Mouse (Mus musculus) stomach, embryonic 16.5 days (tissue): ENCODE data around the gene Sorcs3. TPM values are rescaled to one million over a fixed set of nuclear protein-coding genes. Genes with fewer than 3 reads are reported as not detected.

Experiments used
- ATAC-seq: fragments of 200-750 bp; cut with Nextera tagmentation; 2 replicates; pipeline ENCODE4 v1.8.0; 2017; ENCODE audit warnings: moderate number of reproducible peaks, moderate TSS enrichment; ENCODE audit not compliant: insufficient read depth, low FRiP score
- H3K27ac ChIP-seq: fragments of 300-500 bp; sonication (generic); 2 replicates; pipeline ENCODE4 v1.5.1; 2014; ENCODE audit warnings: low read length
- H3K27me3 ChIP-seq: fragments of 300-500 bp; sonication (generic); 2 replicates; pipeline ENCODE4 v1.6.1; 2014; ENCODE audit warnings: low read length, control low read depth, mixed read lengths; ENCODE audit not compliant: control insufficient read depth, insufficient read depth
- H3K36me3 ChIP-seq: fragments of 300-500 bp; sonication (generic); 2 replicates; pipeline ENCODE4 v1.6.1; 2014; ENCODE audit warnings: low read length; ENCODE audit not compliant: control insufficient read depth, insufficient read depth
- H3K4me1 ChIP-seq: fragments of 300-500 bp; sonication (generic); 2 replicates; pipeline ENCODE4 v1.6.1; 2014; ENCODE audit warnings: low read length, control low read depth, mixed read lengths; ENCODE audit not compliant: control insufficient read depth, insufficient read depth
- H3K4me2 ChIP-seq: fragments of 300-500 bp; sonication (generic); 2 replicates; pipeline ENCODE4 v1.6.1; 2014; ENCODE audit warnings: low read depth, low read length, mixed read lengths
- H3K4me3 ChIP-seq: fragments of 300-500 bp; sonication (generic); replicated peaks from 2 replicates; pipeline ENCODE4 v1.5.1; 2014; ENCODE audit warnings: mild to moderate bottlenecking, low read length
- H3K9ac ChIP-seq: fragments of 300-500 bp; sonication (generic); 2 replicates; pipeline ENCODE4 v1.6.1; 2014; ENCODE audit warnings: low read length
- H3K9me3 ChIP-seq: fragments of 300-500 bp; sonication (generic); replicated peaks from 2 replicates; pipeline ENCODE4 v1.6.1; 2016; ENCODE audit warnings: low read length, control low read depth; ENCODE audit not compliant: control insufficient read depth
- WGBS: fragments of 180-500 bp; shearing (Covaris S2); extraction: QIAGEN DNeasy Blood & Tissue Kit; methylation state at CpG from one replicate; pipeline ENCODE4 v1.1.7; 2014; 5-methylcytosine and 5-hydroxymethylcytosine counted together
- polyA plus RNA-seq: library from polyadenylated mRNA; unstranded; fragments of >200 nt; fragmentation: Nextera tagmentation; extraction: Ambion mirVana; gene quantifications from 2 replicates; pipeline ENCODE4 v1.2.1, GENCODE M21; 2015

Gene Sorcs3
- polyA plus RNA-seq, 1 experiment from 2014 or later = 0.81 TPM

GRCm38 (mm10) chr19:48461141-48461540, 255.3 kb downstream of the Sorcs3 start:
- no peaks in the 10 kb centered on the region for H3K36me3 ChIP-seq
- H3K9ac ChIP-seq = no peak overlapping the region
- no peaks in the 10 kb centered on the region for H3K4me1 ChIP-seq
- no peak for ATAC-seq
- H3K27me3 ChIP-seq = no peaks in the 10 kb centered on the region
- no peak overlapping the region for H3K4me3 ChIP-seq
- H3K9me3 ChIP-seq = no peaks in the 10 kb centered on the region
- 89% methylated on average over 5 of the region's 5 CpGs for WGBS
- H3K27ac ChIP-seq = no peak overlapping the region
- no peak overlapping the region for H3K4me2 ChIP-seq

DNA sequence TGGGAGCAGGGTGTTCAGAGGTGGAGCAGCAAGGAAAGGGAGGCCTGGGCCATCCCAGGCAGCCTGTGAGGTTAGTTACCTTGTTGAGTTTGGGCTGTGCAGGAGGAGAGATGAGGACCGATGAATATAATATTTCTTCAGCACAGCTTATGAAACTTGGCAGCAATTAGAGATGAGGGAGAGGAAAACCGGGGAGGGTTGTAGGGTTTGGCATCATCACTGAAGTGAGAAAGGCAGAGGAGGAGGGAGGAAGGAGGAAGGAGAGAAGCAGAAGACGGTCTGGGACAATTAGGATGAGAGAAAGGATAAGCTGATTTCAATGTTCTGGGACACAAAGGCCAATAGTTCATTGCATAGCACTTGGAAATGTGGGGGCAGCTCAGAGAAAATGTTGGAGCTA, 256.6 kb downstream of the Sorcs3 start:
- no peak overlapping the region for H3K4me2 ChIP-seq
- H3K27me3 ChIP-seq = no peaks in the 10 kb centered on the region
- H3K36me3 ChIP-seq = no peaks in the 10 kb centered on the region
- 65% methylated on average over 3 of the region's 3 CpGs for WGBS
- H3K4me3 ChIP-seq = no peak overlapping the region
- no peak overlapping the region for H3K9ac ChIP-seq
- H3K27ac ChIP-seq = no peak overlapping the region
- H3K9me3 ChIP-seq = no peaks in the 10 kb centered on the region
- no peaks in the 10 kb centered on the region for H3K4me1 ChIP-seq
- ATAC-seq = no peak

GRCm38 (mm10) chr19:48463494-48463893, 257.7 kb downstream of the Sorcs3 start:
- H3K36me3 ChIP-seq = no peaks in the 10 kb centered on the region
- no peak overlapping the region for H3K4me3 ChIP-seq
- ATAC-seq = no peak
- H3K9ac ChIP-seq = no peak overlapping the region
- H3K27me3 ChIP-seq = no peaks in the 10 kb centered on the region
- 52% methylated on average over 3 of the region's 3 CpGs for WGBS
- no peaks in the 10 kb centered on the region for H3K4me1 ChIP-seq
- H3K4me2 ChIP-seq = no peak overlapping the region
- H3K9me3 ChIP-seq = no peaks in the 10 kb centered on the region
- H3K27ac ChIP-seq = no peak overlapping the region

- WGBS = 69% methylated on average over 4 of the region's 4 CpGs
- Histone ChIP-seq H3K27ac (no peak overlapping the region), H3K27me3 (no peaks in the 10 kb centered on the region), H3K4me3 (no peak overlapping the region), H3K9ac (no peak overlapping the region), H3K4me1 (no peaks in the 10 kb centered on the region), H3K36me3 (no peaks in the 10 kb centered on the region), H3K4me2 (no peak overlapping the region), H3K9me3 (no peaks in the 10 kb centered on the region)
- ATAC-seq = no peak
Measured at GRCm38 (mm10) chr19:48467471-48467870, 261.6 kb downstream of the Sorcs3 start.

- no peak for ATAC-seq
Measured at GRCm38 (mm10) chr19:48469791-48470410, 264.1 kb downstream of the Sorcs3 start.

GRCm38 (mm10) chr19:48471927-48472326, 266.1 kb downstream of the Sorcs3 start:
- 61% methylated on average over 5 of the region's 5 CpGs for WGBS
- ATAC-seq = no peak

More at GRCm38 (mm10) chr19:48469791-48470410, 264.1 kb downstream of the Sorcs3 start:
- H3K27ac ChIP-seq = no peak overlapping the region
- H3K4me3 ChIP-seq = no peak overlapping the region
- 87% methylated on average over 4 of the region's 4 CpGs for WGBS
- H3K36me3 ChIP-seq = no peaks in the 10 kb centered on the region
- no peak overlapping the region for H3K4me2 ChIP-seq
- no peaks in the 10 kb centered on the region for H3K4me1 ChIP-seq
- H3K9ac ChIP-seq = no peak overlapping the region
- H3K9me3 ChIP-seq = no peaks in the 10 kb centered on the region
- H3K27me3 ChIP-seq = no peaks in the 10 kb centered on the region

DNA sequence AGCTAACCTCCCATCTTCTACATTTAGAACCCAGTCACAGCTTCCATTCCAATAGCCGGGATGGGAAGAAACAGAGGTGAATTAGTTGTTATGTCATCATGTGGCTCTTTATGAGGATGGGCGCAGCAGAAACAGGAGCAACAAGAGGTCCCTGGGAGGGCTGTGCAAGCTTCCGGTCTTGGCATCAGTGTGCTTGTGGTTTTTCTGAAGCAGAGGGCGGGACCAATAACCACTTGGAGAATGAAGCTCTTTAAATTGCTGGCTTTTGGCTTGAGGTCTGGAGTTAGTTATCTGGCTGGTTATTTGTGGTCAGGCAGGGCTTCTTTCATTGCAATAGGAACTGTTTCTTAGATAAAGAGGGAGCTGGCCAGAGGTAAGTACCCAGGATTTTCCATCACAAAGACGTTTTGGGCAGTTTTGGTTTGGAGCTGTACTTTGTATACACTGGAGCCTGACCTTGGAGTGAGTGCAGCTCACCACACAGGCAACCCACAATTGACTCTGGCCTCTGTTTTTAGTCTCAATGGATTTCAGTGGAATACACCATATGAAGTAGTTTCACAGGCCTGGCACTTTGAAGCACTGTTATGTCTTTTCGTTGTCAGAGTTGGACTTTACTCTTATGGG, 270.1 kb downstream of the Sorcs3 start:
- H3K4me1 ChIP-seq = no peaks in the 10 kb centered on the region
- H3K27me3 ChIP-seq = no peaks in the 10 kb centered on the region
- WGBS = 71% methylated on average over 6 of the region's 6 CpGs
- ATAC-seq = no peak
- no peaks in the 10 kb centered on the region for H3K36me3 ChIP-seq
- no peaks in the 10 kb centered on the region for H3K9me3 ChIP-seq
- no peak overlapping the region for H3K4me2 ChIP-seq
- no peak overlapping the region for H3K27ac ChIP-seq
- H3K9ac ChIP-seq = no peak overlapping the region
- no peak overlapping the region for H3K4me3 ChIP-seq

More at GRCm38 (mm10) chr19:48471927-48472326, 266.1 kb downstream of the Sorcs3 start:
- Histone ChIP-seq H3K36me3 (no peaks in the 10 kb centered on the region), H3K4me3 (no peak overlapping the region), H3K9me3 (no peaks in the 10 kb centered on the region), H3K4me1 (no peaks in the 10 kb centered on the region), H3K27me3 (no peaks in the 10 kb centered on the region), H3K27ac (no peak overlapping the region), H3K9ac (no peak overlapping the region), H3K4me2 (no peak overlapping the region)

DNA sequence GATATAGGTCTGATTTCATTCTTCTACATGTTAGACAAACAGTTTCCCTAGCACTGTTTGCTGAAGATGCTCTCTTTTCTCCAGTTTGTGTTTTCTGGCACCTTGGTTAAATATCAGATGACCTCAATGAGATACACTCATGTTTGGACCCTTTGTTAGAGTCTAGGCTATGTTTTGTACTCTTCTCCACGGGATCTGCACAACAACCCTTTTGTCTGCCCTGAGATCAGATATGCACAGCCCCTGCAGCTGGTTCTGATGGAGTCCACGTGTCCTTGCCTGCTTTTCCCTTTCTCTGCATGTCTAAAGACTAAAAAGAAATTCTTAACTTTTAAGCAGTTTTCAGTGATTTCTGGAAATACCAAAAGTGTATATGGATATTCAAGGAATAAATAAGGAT, 273.0 kb downstream of the Sorcs3 start:
- Histone ChIP-seq H3K9ac (no peak overlapping the region), H3K4me1 (no peaks in the 10 kb centered on the region), H3K4me3 (no peak overlapping the region), H3K4me2 (no peak overlapping the region), H3K27me3 (no peaks in the 10 kb centered on the region), H3K9me3 (no peaks in the 10 kb centered on the region), H3K27ac (no peak overlapping the region), H3K36me3 (no peaks in the 10 kb centered on the region)
- ATAC-seq = no peak
- 48% methylated on average over 2 of the region's 2 CpGs for WGBS

- WGBS = 30% methylated on average over 3 of the region's 3 CpGs
- Histone ChIP-seq H3K4me3 (no peak overlapping the region), H3K9me3 (no peaks in the 10 kb centered on the region), H3K9ac (no peak overlapping the region), H3K27ac (no peak overlapping the region), H3K4me1 (no peaks in the 10 kb centered on the region), H3K27me3 (no peaks in the 10 kb centered on the region), H3K36me3 (no peaks in the 10 kb centered on the region), H3K4me2 (no peak overlapping the region)
- ATAC-seq = no peak
Measured at GRCm38 (mm10) chr19:48482946-48483345, 277.1 kb downstream of the Sorcs3 start.
